Mouse (Mus musculus): ENCODE measurements around the gene Agtpbp1. TPM values are rescaled to one million over a fixed set of nuclear protein-coding genes. Genes with fewer than 3 reads are reported as not detected.

Gene Agtpbp1
- polyA plus RNA-seq, 1 experiment from 2014 or later: 10.6 TPM

GRCm38 (mm10) chr13:59467591-59467990, 117.4 kb downstream of the Agtpbp1 start:
- DNase-seq (ENCODE audit: low spot score) (no peak), ATAC-seq (ENCODE audit: insufficient number of reproducible peaks, low FRiP score, low TSS enrichment, low read depth) (no peak)
- Histone ChIP-seq H3K9ac (ENCODE audit: low read length) (no peak overlapping the region), H3K36me3 (ENCODE audit: control insufficient read depth, insufficient read depth, low read length) (no peaks in the 10 kb centered on the region), H3K27ac (replicated peaks; ENCODE audit: low read depth, low read length) (no peak overlapping the region), H3K4me1 (ENCODE audit: control insufficient read depth, insufficient read depth, low read length) (no peaks in the 10 kb centered on the region), H3K4me2 (ENCODE audit: low read depth, severe bottlenecking) (no peak overlapping the region), H3K4me3 (ENCODE audit: low read depth, low read length) (no peak overlapping the region), H3K27me3 (ENCODE audit: control insufficient read depth, insufficient read depth, low read length) (no peaks in the 10 kb centered on the region), H3K9me3 (ENCODE audit: control insufficient read depth, low read length) (no peaks in the 10 kb centered on the region)
- WGBS: 77% methylated on average over 3 of the region's 3 CpGs

- Histone ChIP-seq H3K36me3 (ENCODE audit: control insufficient read depth, insufficient read depth, low read length) (no peaks in the 10 kb centered on the region; the same call in 1 of the 2 replicates), H3K4me3 (ENCODE audit: low read depth, low read length) (no peak overlapping the region), H3K4me2 (ENCODE audit: low read depth, severe bottlenecking) (no peak overlapping the region), H3K27me3 (ENCODE audit: control insufficient read depth, insufficient read depth, low read length) (no peaks in the 10 kb centered on the region), H3K9ac (ENCODE audit: low read length) (no peak overlapping the region), H3K9me3 (ENCODE audit: control insufficient read depth, low read length) (no peaks in the 10 kb centered on the region), H3K27ac (replicated peaks; ENCODE audit: low read depth, low read length) (no peak overlapping the region), H3K4me1 (ENCODE audit: control insufficient read depth, insufficient read depth, low read length) (no peaks in the 10 kb centered on the region)
- DNase-seq (ENCODE audit: low spot score) (no peak), ATAC-seq (ENCODE audit: insufficient number of reproducible peaks, low FRiP score, low TSS enrichment, low read depth) (no peak)
- WGBS: 83% methylated on average over 3 of the region's 3 CpGs
Measured at GRCm38 (mm10) chr13:59460958-59461357, 124.1 kb downstream of the Agtpbp1 start.

GRCm38 (mm10) chr13:59456203-59456602, 128.8 kb downstream of the Agtpbp1 start:
- Histone ChIP-seq H3K27me3 (ENCODE audit: control insufficient read depth, insufficient read depth, low read length) (no peaks in the 10 kb centered on the region), H3K9me3 (ENCODE audit: control insufficient read depth, low read length) (no peaks in the 10 kb centered on the region), H3K36me3 (ENCODE audit: control insufficient read depth, insufficient read depth, low read length) (no peaks in the 10 kb centered on the region; the same call in 1 of the 2 replicates), H3K4me3 (ENCODE audit: low read depth, low read length) (no peak overlapping the region), H3K9ac (ENCODE audit: low read length) (no peak overlapping the region), H3K4me2 (ENCODE audit: low read depth, severe bottlenecking) (no peak overlapping the region), H3K4me1 (ENCODE audit: control insufficient read depth, insufficient read depth, low read length) (peaks cover 16% of the 10 kb centered on the region), H3K27ac (replicated peaks; ENCODE audit: low read depth, low read length) (no peak overlapping the region)
- WGBS: 97% methylated on average over 1 of the region's 1 CpGs
- ATAC-seq (ENCODE audit: insufficient number of reproducible peaks, low FRiP score, low TSS enrichment, low read depth): no peak
- DNase-seq (ENCODE audit: low spot score): no peak

GRCm38 (mm10) chr13:59454001-59454785, 130.8 kb downstream of the Agtpbp1 start:
- H3K36me3 ChIP-seq (ENCODE audit: control insufficient read depth, insufficient read depth, low read length): no peaks in the 10 kb centered on the region; the same call in 1 of the 2 replicates
- H3K9ac ChIP-seq (ENCODE audit: low read length): no peak overlapping the region
- no peak for DNase-seq (ENCODE audit: low spot score)
- peak overlapping the region; percentile 63; the same call in 1 of the 2 replicates for H3K27ac ChIP-seq (replicated peaks; ENCODE audit: low read depth, low read length)
- no peaks in the 10 kb centered on the region for H3K9me3 ChIP-seq (ENCODE audit: control insufficient read depth, low read length)
- H3K4me2 ChIP-seq (ENCODE audit: low read depth, severe bottlenecking): no peak overlapping the region
- ATAC-seq (ENCODE audit: insufficient number of reproducible peaks, low FRiP score, low TSS enrichment, low read depth): no peak
- H3K4me3 ChIP-seq (ENCODE audit: low read depth, low read length): no peak overlapping the region
- H3K27me3 ChIP-seq (ENCODE audit: control insufficient read depth, insufficient read depth, low read length): no peaks in the 10 kb centered on the region
- WGBS: 92% methylated on average over 11 of the region's 11 CpGs
- peaks cover 16% of the 10 kb centered on the region for H3K4me1 ChIP-seq (ENCODE audit: control insufficient read depth, insufficient read depth, low read length)

GRCm38 (mm10) chr13:59453582-59453981, 131.4 kb downstream of the Agtpbp1 start:
- H3K9ac ChIP-seq (ENCODE audit: low read length): no peak overlapping the region
- H3K27ac ChIP-seq (replicated peaks; ENCODE audit: low read depth, low read length): peak overlapping the region; percentile 63
- no peak overlapping the region for H3K4me3 ChIP-seq (ENCODE audit: low read depth, low read length)
- H3K9me3 ChIP-seq (ENCODE audit: control insufficient read depth, low read length): no peaks in the 10 kb centered on the region
- DNase-seq (ENCODE audit: low spot score) (no peak), ATAC-seq (ENCODE audit: insufficient number of reproducible peaks, low FRiP score, low TSS enrichment, low read depth) (no peak)
- H3K4me1 ChIP-seq (ENCODE audit: control insufficient read depth, insufficient read depth, low read length): peaks cover 16% of the 10 kb centered on the region
- H3K4me2 ChIP-seq (ENCODE audit: low read depth, severe bottlenecking): no peak overlapping the region
- WGBS: 87% methylated on average over 6 of the region's 6 CpGs
- no peaks in the 10 kb centered on the region for H3K27me3 ChIP-seq (ENCODE audit: control insufficient read depth, insufficient read depth, low read length)
- H3K36me3 ChIP-seq (ENCODE audit: control insufficient read depth, insufficient read depth, low read length): no peaks in the 10 kb centered on the region; the same call in 1 of the 2 replicates

- H3K4me2 ChIP-seq (ENCODE audit: low read depth, severe bottlenecking): no peak overlapping the region
- no peak overlapping the region for H3K9ac ChIP-seq (ENCODE audit: low read length)
- peaks cover 16% of the 10 kb centered on the region for H3K4me1 ChIP-seq (ENCODE audit: control insufficient read depth, insufficient read depth, low read length)
- no peak overlapping the region for H3K4me3 ChIP-seq (ENCODE audit: low read depth, low read length)
- peak; percentile 73; the same call in 1 of the 2 replicates for ATAC-seq (ENCODE audit: insufficient number of reproducible peaks, low FRiP score, low TSS enrichment, low read depth)
- H3K9me3 ChIP-seq (ENCODE audit: control insufficient read depth, low read length): no peaks in the 10 kb centered on the region
- no peaks in the 10 kb centered on the region; the same call in 1 of the 2 replicates for H3K36me3 ChIP-seq (ENCODE audit: control insufficient read depth, insufficient read depth, low read length)
- H3K27ac ChIP-seq (replicated peaks; ENCODE audit: low read depth, low read length): peak overlapping the region; percentile 63
- peak; percentile 61 for DNase-seq (ENCODE audit: low spot score)
- 33% methylated on average over 2 of the region's 2 CpGs for WGBS
- H3K27me3 ChIP-seq (ENCODE audit: control insufficient read depth, insufficient read depth, low read length): no peaks in the 10 kb centered on the region
Measured at GRCm38 (mm10) chr13:59453045-59453444, 132.0 kb downstream of the Agtpbp1 start.

- 93% methylated on average over 10 of the region's 10 CpGs for WGBS
Measured at GRCm38 (mm10) chr13:59450840-59451239, 134.2 kb downstream of the Agtpbp1 start.

GRCm38 (mm10) chr13:59447130-59447529, 137.9 kb downstream of the Agtpbp1 start:
- whole genome bisulfite sequencing: 82% methylated on average over 7 of the region's 7 CpGs

More at GRCm38 (mm10) chr13:59450840-59451239, 134.2 kb downstream of the Agtpbp1 start:
- H3K36me3 ChIP-seq (ENCODE audit: control insufficient read depth, insufficient read depth, low read length): no peaks in the 10 kb centered on the region
- DNase-seq (ENCODE audit: low spot score): no peak
- no peak overlapping the region for H3K9ac ChIP-seq (ENCODE audit: low read length)
- H3K4me1 ChIP-seq (ENCODE audit: control insufficient read depth, insufficient read depth, low read length): peaks cover 16% of the 10 kb centered on the region
- no peak overlapping the region for H3K27ac ChIP-seq (replicated peaks; ENCODE audit: low read depth, low read length)
- no peaks in the 10 kb centered on the region for H3K27me3 ChIP-seq (ENCODE audit: control insufficient read depth, insufficient read depth, low read length)
- H3K4me2 ChIP-seq (ENCODE audit: low read depth, severe bottlenecking): no peak overlapping the region
- H3K9me3 ChIP-seq (ENCODE audit: control insufficient read depth, low read length): no peaks in the 10 kb centered on the region
- no peak for ATAC-seq (ENCODE audit: insufficient number of reproducible peaks, low FRiP score, low TSS enrichment, low read depth)
- no peak overlapping the region for H3K4me3 ChIP-seq (ENCODE audit: low read depth, low read length)

More at GRCm38 (mm10) chr13:59447130-59447529, 137.9 kb downstream of the Agtpbp1 start:
- H3K4me1 ChIP-seq (ENCODE audit: control insufficient read depth, insufficient read depth, low read length): peaks cover 4% of the 10 kb centered on the region; the same call in 1 of the 2 replicates
- H3K27me3 ChIP-seq (ENCODE audit: control insufficient read depth, insufficient read depth, low read length): no peaks in the 10 kb centered on the region
- DNase-seq (ENCODE audit: low spot score): no peak
- ATAC-seq (ENCODE audit: insufficient number of reproducible peaks, low FRiP score, low TSS enrichment, low read depth): no peak
- H3K4me3 ChIP-seq (ENCODE audit: low read depth, low read length): no peak overlapping the region
- no peak overlapping the region for H3K27ac ChIP-seq (replicated peaks; ENCODE audit: low read depth, low read length)
- H3K36me3 ChIP-seq (ENCODE audit: control insufficient read depth, insufficient read depth, low read length): no peaks in the 10 kb centered on the region
- H3K4me2 ChIP-seq (ENCODE audit: low read depth, severe bottlenecking): no peak overlapping the region
- no peak overlapping the region for H3K9ac ChIP-seq (ENCODE audit: low read length)
- H3K9me3 ChIP-seq (ENCODE audit: control insufficient read depth, low read length): no peaks in the 10 kb centered on the region

All from limb, embryonic 11.5 days (tissue).